Mouse (Mus musculus) embryonic facial prominence, embryonic 12.5 days (tissue): ENCODE results near the gene D630039A03Rik. TPM values are rescaled to one million over a fixed set of nuclear protein-coding genes. Genes with fewer than 3 reads are reported as not detected.
"Not testable (repeated sequence)": the region's sequence is repeated elsewhere in the genome, so short reads cannot be mapped to it uniquely, and the experiment has no call there.

Source experiments
- ATAC-seq: fragments of 200-750 bp; cut with Nextera tagmentation; 2 replicates; pipeline ENCODE4 v1.8.0; 2017; ENCODE audit not compliant: insufficient number of reproducible peaks, insufficient read depth, low FRiP score, low TSS enrichment
- H3K27ac ChIP-seq: fragments of 300-500 bp; sonication (generic); 2 replicates; pipeline ENCODE4 v1.5.1; 2016; ENCODE audit warnings: mild to moderate bottlenecking
- H3K27me3 ChIP-seq: fragments of 300-500 bp; sonication (generic); 2 replicates; pipeline ENCODE4 v1.6.1; 2016; ENCODE audit warnings: mild to moderate bottlenecking, moderate library complexity
- H3K36me3 ChIP-seq: fragments of 300-500 bp; sonication (generic); 2 replicates; pipeline ENCODE4 v1.6.1; 2016; ENCODE audit warnings: mild to moderate bottlenecking
- H3K4me1 ChIP-seq: fragments of 300-500 bp; sonication (generic); 2 replicates; pipeline ENCODE4 v1.6.1; 2016
- H3K4me2 ChIP-seq: fragments of 300-500 bp; sonication (generic); replicated peaks from 2 replicates; pipeline ENCODE4 v1.6.1; 2016; ENCODE audit warnings: mild to moderate bottlenecking, moderate library complexity
- H3K4me3 ChIP-seq: fragments of 300-500 bp; sonication (generic); 2 replicates; pipeline ENCODE4 v1.5.1; 2016; ENCODE audit warnings: mild to moderate bottlenecking
- H3K9ac ChIP-seq: fragments of 300-500 bp; sonication (generic); 2 replicates; pipeline ENCODE4 v1.6.1; 2016; ENCODE audit warnings: mild to moderate bottlenecking, moderate library complexity
- H3K9me3 ChIP-seq: fragments of 300-500 bp; sonication (generic); 2 replicates; pipeline ENCODE4 v1.6.1; 2016; ENCODE audit warnings: mild to moderate bottlenecking, moderate library complexity
- WGBS: fragments of 180-500 bp; shearing (Covaris S2); methylation state at CpG from one replicate; pipeline ENCODE4 v1.1.7; 2016; 5-methylcytosine and 5-hydroxymethylcytosine counted together
- polyA plus RNA-seq: library from polyadenylated mRNA; unstranded; fragments of >200 nt; fragmentation: Nextera tagmentation; extraction: Ambion mirVana; gene quantifications from 2 replicates; pipeline ENCODE4 v1.2.1, GENCODE M21; 2016

Gene D630039A03Rik
- polyA plus RNA-seq, 1 experiment from 2014 or later = 0.13 TPM

DNA sequence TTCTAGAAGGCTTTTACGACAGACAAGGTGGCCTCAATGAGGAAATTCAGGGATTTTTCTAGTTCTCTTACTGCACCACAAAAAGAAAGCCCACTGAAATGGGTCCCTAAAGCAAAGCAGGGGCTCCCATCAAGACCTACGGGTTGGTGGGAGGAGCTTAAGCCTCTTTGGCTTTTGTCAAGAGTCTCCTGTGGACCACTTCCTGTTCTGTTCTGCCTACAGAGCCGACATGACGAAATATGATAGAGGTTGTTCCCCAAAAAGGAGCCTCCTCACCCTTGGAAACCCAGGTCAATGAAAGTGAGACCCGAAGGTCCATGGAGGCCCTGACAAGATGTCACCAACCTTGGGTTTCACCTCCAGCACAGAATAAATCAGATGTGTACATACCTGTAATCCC lies 13.5 kb downstream of the D630039A03Rik start:
- Histone ChIP-seq H3K4me3 (no peak overlapping the region), H3K36me3 (no peaks in the 10 kb centered on the region), H3K27me3 (no peaks in the 10 kb centered on the region), H3K9me3 (no peaks in the 10 kb centered on the region), H3K27ac (no peak overlapping the region), H3K4me1 (no peaks in the 10 kb centered on the region; the same call in none of the 2 replicates), H3K4me2 (no peak overlapping the region), H3K9ac (no peak overlapping the region)
- ATAC-seq = no peak
- 78% methylated on average over 5 of the region's 5 CpGs for WGBS

DNA sequence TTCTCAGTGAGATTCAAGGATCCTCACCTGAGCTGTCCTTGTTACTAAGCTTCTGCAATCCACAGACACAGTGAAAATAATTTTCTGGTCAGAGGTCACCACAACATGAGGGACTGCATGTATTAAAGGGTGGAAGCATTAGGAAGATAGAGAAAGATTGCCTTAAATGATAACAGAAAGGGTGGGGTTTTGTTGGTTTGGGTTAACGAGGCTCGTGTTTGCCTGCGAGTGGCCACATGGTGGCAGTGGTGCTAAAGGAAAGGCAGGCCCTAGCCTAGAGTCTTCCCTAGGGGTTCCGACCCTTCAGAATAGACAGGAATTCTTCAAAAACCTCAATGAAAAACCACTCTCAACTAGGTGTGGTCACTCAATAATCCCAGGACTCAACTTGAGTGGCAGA lies 14.9 kb downstream of the D630039A03Rik start:
- H3K9me3 ChIP-seq = no peaks in the 10 kb centered on the region
- ATAC-seq = no peak
- no peaks in the 10 kb centered on the region for H3K36me3 ChIP-seq
- H3K4me1 ChIP-seq = peaks cover 2% of the 10 kb centered on the region
- no peaks in the 10 kb centered on the region for H3K27me3 ChIP-seq
- no peak overlapping the region for H3K4me3 ChIP-seq
- H3K9ac ChIP-seq = no peak overlapping the region
- no peak overlapping the region for H3K4me2 ChIP-seq
- 9% methylated on average over 4 of the region's 4 CpGs for WGBS
- no peak overlapping the region for H3K27ac ChIP-seq

DNA sequence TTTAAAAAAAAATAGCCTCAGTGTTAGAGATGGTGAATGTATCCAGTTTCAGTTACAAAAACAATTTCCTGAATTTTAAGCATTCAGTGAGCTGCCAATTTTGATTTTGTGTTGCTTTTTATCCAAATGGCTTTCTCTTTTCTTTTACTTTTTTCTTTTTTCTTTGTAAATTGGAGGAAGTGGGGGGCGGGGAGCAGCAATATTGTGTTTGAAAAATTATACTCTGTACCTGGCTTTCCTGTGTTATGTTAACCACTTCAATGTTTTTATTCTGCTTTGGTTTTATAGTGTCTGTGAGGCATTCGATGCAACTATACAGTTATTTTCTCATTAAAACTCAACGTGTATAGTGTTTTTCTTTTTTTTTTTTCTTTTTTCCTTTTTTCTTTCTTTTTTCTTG lies 19.5 kb downstream of the D630039A03Rik start:
- no peak overlapping the region for H3K27ac ChIP-seq
- no peaks in the 10 kb centered on the region for H3K36me3 ChIP-seq
- 67% methylated on average over 3 of the region's 3 CpGs for WGBS
- H3K9ac ChIP-seq = no peak overlapping the region
- ATAC-seq = no peak
- no peaks in the 10 kb centered on the region for H3K27me3 ChIP-seq
- peaks cover 23% of the 10 kb centered on the region for H3K4me1 ChIP-seq
- no peaks in the 10 kb centered on the region for H3K9me3 ChIP-seq
- no peak overlapping the region for H3K4me3 ChIP-seq
- no peak overlapping the region for H3K4me2 ChIP-seq

DNA sequence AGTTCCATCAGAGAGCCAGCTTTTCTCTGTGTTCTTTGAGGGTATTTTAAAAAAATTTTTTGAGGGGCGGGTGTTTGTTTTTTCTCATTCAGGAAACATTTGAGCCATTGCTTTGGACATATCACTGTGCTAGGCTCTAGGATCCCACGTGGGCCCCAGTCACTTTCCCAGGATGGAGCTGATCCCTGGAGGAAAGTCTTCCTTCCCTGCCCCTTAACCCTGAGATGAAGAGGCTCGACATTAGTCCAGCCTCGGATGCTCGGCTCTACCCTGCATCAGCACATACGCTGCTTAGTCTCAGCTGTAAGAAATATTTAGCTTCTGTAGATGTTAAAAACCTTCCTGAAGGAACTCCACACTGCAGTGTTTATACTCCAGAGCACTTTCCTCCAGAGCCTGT lies 20.2 kb downstream of the D630039A03Rik start:
- no peak overlapping the region for H3K4me2 ChIP-seq
- 51% methylated on average over 6 of the region's 6 CpGs for WGBS
- no peaks in the 10 kb centered on the region for H3K27me3 ChIP-seq
- no peak overlapping the region for H3K4me3 ChIP-seq
- no peaks in the 10 kb centered on the region for H3K9me3 ChIP-seq
- H3K9ac ChIP-seq = no peak overlapping the region
- peak overlapping the region; percentile 50; the same call in 1 of the 2 replicates for H3K27ac ChIP-seq
- no peak for ATAC-seq
- H3K36me3 ChIP-seq = no peaks in the 10 kb centered on the region
- H3K4me1 ChIP-seq = peaks cover 24% of the 10 kb centered on the region

DNA sequence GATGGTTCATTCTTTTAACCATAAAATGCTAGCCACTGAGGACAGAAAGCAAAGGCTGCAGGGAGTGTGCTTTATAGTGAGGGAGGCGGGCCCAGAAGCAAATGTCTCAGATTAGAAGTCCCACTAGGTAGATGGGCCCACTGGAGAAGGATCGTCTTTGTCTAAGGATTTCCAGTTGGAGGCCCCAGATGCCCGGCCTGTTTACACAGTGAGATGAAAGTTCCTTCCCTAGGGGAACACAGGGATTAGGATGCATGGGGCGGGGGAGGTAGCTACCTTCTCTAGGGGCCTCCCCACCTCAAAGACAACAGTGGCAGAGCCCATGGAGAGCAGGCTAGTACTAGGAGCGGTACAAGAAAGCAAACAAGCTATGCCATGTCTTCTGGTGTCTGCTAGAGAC lies 21.0 kb downstream of the D630039A03Rik start:
- H3K9me3 ChIP-seq = no peaks in the 10 kb centered on the region
- no peak overlapping the region for H3K9ac ChIP-seq
- 34% methylated on average over 5 of the region's 5 CpGs for WGBS
- H3K27me3 ChIP-seq = no peaks in the 10 kb centered on the region
- no peak overlapping the region for H3K4me3 ChIP-seq
- peak overlapping the region; percentile 50; the same call in 1 of the 2 replicates for H3K27ac ChIP-seq
- H3K36me3 ChIP-seq = no peaks in the 10 kb centered on the region
- no peak for ATAC-seq
- H3K4me1 ChIP-seq = peaks cover 24% of the 10 kb centered on the region
- H3K4me2 ChIP-seq = no peak overlapping the region

DNA sequence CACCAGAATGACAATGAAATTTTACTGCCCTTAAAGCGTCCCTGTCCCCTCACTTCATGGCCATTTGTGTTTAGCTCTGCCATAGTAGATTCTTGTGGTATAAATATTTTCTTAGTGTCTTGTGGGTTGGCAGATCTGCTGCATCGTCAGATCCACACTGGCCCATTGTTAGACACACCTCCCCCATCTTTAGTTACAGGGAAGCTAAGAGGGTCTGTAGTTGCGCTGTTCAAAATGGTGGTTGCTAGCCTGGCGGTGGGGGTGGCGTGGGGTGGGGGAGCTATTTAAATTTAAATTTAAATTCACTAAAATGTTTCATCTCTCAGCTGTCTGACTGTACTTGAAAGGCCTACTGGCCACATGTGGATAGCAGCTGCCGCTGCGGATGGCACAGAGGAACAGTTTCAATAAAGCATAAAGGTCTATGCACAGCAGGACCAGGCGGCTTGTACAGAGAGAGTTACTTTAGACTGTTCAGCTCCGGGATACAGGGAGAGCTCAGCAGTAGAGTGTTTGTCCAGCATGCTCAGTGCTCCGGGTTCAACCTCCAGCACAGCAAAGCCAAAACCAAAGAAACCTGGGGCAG lies 24.0 kb downstream of the D630039A03Rik start:
- H3K4me2 ChIP-seq = no peak overlapping the region
- no peaks in the 10 kb centered on the region for H3K27me3 ChIP-seq
- H3K4me3 ChIP-seq = no peak overlapping the region
- peak overlapping the region; percentile 25; the same call in 1 of the 2 replicates for H3K27ac ChIP-seq
- no peaks in the 10 kb centered on the region for H3K9me3 ChIP-seq
- no peak overlapping the region for H3K9ac ChIP-seq
- no peaks in the 10 kb centered on the region for H3K36me3 ChIP-seq
- 66% methylated on average over 10 of the region's 10 CpGs for WGBS
- no peak for ATAC-seq
- peaks cover 24% of the 10 kb centered on the region for H3K4me1 ChIP-seq

DNA sequence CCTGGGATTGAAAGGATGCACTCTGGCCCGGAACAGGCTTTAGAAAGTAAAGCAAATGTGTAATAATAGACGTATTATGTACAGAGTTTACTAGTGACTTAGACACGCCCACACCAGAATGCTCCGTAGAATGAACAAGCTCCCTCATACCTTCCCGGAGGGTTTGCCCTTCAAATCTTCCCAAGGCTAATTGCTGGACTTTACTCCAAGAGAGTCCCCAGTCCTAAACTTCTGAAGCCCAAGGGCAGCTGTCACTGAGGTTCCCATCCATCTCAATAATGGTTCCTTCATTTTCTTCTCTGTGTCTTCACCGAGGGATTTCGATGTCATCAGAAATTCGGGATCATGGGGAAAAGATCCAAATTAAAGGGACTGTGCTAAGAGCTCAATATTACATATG lies 26.3 kb downstream of the D630039A03Rik start:
- Histone ChIP-seq H3K4me2 (no peak overlapping the region), H3K9ac (no peak overlapping the region), H3K9me3 (no peaks in the 10 kb centered on the region), H3K4me3 (no peak overlapping the region), H3K27ac (no peak overlapping the region), H3K36me3 (no peaks in the 10 kb centered on the region), H3K27me3 (no peaks in the 10 kb centered on the region), H3K4me1 (peaks cover 23% of the 10 kb centered on the region)
- 87% methylated on average over 8 of the region's 8 CpGs for WGBS
- ATAC-seq = no peak

DNA sequence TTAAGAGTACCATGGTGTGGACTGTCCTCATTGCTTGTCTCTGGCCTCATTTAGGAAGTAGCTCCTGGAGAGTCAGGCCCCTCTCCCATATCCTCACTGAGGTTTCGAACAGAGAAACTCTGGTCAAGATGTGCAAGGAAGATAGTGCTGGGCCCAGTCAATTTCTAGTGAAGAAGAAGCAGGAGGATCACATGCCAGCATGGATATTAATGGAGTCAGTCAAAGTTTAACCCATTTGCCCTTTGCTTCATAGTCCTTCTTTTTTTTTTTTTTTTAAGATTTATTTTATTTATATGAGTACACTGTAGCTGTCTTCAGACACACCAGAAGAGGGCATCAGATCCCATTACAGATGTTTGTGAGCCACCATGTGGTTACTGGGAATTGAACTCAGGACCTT lies 27.1 kb downstream of the D630039A03Rik start:
- not testable (repeated sequence) for H3K27ac ChIP-seq, H3K4me2 ChIP-seq, H3K4me3 ChIP-seq, H3K27me3 ChIP-seq, ATAC-seq, H3K9me3 ChIP-seq, H3K36me3 ChIP-seq, H3K9ac ChIP-seq
- peaks cover 23% of the 10 kb centered on the region for H3K4me1 ChIP-seq
- WGBS = 95% methylated on average over 1 of the region's 1 CpGs

DNA sequence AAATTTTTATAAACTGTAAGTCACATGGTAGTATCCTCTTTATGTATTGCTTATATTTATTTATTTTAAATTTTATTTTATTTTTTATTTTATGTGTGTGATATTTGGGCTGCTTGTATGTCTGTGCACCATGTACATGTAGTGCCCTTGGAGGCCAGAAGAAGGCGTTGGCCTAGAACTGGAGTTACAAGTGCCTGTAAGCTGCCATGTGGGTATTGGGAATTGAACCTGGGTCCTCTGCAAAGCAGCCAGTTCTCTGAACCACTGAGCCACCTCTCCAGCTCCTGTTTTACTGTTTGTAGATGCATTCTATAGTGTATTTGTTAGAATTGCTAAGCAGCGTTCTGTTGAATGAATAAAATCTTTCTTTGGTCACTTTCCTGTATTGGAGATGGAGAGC lies 27.9 kb downstream of the D630039A03Rik start:
- 95% methylated on average over 2 of the region's 2 CpGs for WGBS
- ATAC-seq = no peak
- Histone ChIP-seq H3K4me3 (no peak overlapping the region), H3K36me3 (no peaks in the 10 kb centered on the region), H3K9me3 (no peaks in the 10 kb centered on the region), H3K27me3 (no peaks in the 10 kb centered on the region), H3K4me2 (no peak overlapping the region), H3K27ac (no peak overlapping the region), H3K9ac (no peak overlapping the region), H3K4me1 (peaks cover 23% of the 10 kb centered on the region)

DNA sequence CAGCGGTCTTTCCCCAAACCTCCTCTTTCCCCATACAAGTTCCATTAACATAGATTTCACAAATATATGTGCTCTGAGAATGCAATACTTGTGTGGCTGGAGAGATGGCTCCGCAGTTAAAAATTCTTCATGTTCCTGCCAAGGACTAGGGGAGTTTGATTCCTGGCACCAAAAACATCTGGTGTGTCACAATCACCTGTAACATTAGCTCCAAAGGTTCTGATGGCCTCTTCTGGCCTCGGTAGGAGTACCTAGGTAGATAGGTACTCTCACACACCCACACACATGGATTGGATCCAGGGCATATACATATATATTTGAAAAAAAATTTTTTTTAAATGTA lies 29.2 kb downstream of the D630039A03Rik start:
- no peak overlapping the region for H3K4me3 ChIP-seq
- 89% methylated on average over 3 of the region's 3 CpGs for WGBS

DNA sequence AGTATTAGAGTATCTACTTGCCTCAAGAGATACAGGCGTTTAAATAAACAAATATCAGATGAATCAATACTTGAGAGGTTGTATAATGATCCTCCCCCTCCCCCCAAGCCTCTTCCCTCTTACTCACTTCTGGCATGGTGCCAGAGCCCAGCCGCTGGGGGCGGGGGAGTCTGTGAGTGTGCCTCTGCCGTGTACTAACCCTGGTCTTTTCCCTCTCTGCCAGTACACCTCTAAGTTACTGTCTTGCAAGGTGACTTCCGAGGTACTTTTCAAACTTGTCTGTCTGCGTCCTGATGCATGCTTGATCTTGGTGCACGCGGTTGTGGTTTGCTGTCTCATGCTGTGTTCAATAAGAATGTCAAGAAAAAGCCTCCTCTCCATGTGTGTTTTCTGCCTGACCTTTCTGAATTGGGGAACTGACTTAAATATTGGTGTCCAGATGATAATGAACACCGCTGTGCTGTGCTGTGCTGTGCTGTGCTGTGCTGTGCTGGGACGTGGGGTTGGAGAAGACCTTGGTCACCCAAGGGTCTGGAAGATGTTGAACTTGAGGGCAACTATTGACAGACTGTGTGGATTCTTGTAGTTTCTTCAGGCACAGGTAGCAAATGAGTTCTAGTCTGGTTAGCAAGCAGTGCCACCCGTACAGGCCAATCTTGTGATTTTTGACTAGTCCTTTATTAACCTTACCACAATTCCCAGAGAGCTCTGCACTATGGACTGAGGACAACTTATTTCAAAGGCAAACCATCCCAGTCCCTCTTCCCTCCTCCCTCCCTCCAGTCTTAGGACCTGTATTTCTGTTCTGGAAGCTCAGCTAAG lies 29.8 kb downstream of the D630039A03Rik start:
- no peaks in the 10 kb centered on the region for H3K27me3 ChIP-seq
- H3K9me3 ChIP-seq = no peaks in the 10 kb centered on the region
- H3K36me3 ChIP-seq = no peaks in the 10 kb centered on the region
- H3K4me1 ChIP-seq = peaks cover 12% of the 10 kb centered on the region
- no peak overlapping the region for H3K4me2 ChIP-seq
- ATAC-seq = no peak
- 67% methylated on average over 11 of the region's 11 CpGs for WGBS
- H3K27ac ChIP-seq = no peak overlapping the region
- no peak overlapping the region for H3K9ac ChIP-seq
- H3K4me3 ChIP-seq = no peak overlapping the region

More for the DNA sequence above, 29.2 kb downstream of the D630039A03Rik start:
- H3K27ac ChIP-seq = no peak overlapping the region
- no peak overlapping the region for H3K9ac ChIP-seq
- no peaks in the 10 kb centered on the region for H3K27me3 ChIP-seq
- no peaks in the 10 kb centered on the region for H3K36me3 ChIP-seq
- no peak for ATAC-seq
- H3K4me2 ChIP-seq = no peak overlapping the region
- peaks cover 15% of the 10 kb centered on the region for H3K4me1 ChIP-seq
- H3K9me3 ChIP-seq = no peaks in the 10 kb centered on the region

DNA sequence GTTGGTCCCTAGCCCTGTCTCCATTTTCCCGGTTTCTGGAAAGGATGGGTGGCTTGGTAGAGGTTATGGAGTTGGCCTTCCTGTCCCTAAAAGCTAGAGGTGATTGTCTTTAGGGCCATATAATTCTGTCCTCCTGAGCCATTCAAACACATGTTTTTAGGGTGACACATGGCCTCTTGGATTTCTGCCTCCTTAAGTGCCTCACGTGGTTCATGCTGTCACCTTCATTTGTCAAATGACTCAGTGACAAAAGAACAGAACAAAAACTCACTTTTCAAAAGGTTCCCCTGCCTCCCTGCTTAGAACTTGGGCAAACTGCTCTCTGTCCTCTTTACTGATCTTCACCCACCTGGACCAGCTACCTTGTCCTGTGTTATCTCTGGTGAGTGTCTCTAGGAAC lies 30.9 kb downstream of the D630039A03Rik start:
- no peak overlapping the region for H3K4me3 ChIP-seq
- H3K9ac ChIP-seq = no peak overlapping the region
- no peaks in the 10 kb centered on the region for H3K9me3 ChIP-seq
- H3K27me3 ChIP-seq = no peaks in the 10 kb centered on the region
- no peak overlapping the region for H3K4me2 ChIP-seq
- 76% methylated on average over 2 of the region's 2 CpGs for WGBS
- H3K4me1 ChIP-seq = peaks cover 12% of the 10 kb centered on the region
- no peaks in the 10 kb centered on the region for H3K36me3 ChIP-seq
- no peak overlapping the region for H3K27ac ChIP-seq
- no peak for ATAC-seq
